9 mouse cellular contexts compared by ENCODE assay signal in the genomic region with DNA sequence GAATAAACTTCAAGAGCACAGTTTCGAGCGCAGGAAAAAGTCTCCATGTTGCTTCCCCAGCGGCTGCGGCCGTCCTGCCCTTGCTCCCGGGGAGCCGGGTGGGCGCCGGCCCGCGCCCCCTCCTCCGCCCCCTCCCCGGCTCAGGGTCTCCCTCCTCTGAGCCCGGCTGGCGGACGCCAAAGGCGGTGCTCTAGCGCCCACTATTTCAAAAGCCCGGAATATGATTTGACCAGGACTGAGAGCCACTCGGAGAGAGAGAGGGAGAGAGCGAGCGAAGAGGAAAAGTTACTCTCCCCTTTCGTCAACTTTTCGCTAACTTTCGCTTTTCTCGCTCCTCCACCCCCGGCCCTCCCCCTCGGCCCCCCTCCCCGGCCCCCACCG. TPM values are rescaled to one million over a fixed set of nuclear protein-coding genes. Genes with fewer than 3 reads are reported as not detected.
DNase-seq lines count a peak whose midpoint lies in the region; ATAC-seq and TF ChIP-seq lines count a peak whose summit lies in the region.
"Had no signal": no experiment of that assay in that cellular context is flagged by ENCODE, and none has a peak within 500 bp of the region (broad histone marks: within the 10 kb centered on the region; RNA-seq: fewer than 3 reads in every experiment).

No protein-coding gene starts in this region.

- ATAC-seq in limb, embryonic 14.5 days (ENCODE audit: low FRiP score, low read depth) = peak; percentile 73
- ATAC-seq in midbrain, embryonic 16.5 days = peak; percentile 62; the same call in 1 of the 2 replicates

- peak overlapping the region; percentile 86 for H3K27ac ChIP-seq in layer of hippocampus, adult 2 months
- peak overlapping the region; percentile 96 for H3K27ac ChIP-seq in embryonic facial prominence, embryonic 10.5 days (replicated peaks)
- peak overlapping the region; percentile 97 for H3K27ac ChIP-seq in limb, embryonic 14.5 days (replicated peaks; ENCODE audit: low read depth, low read length)
- H3K27ac ChIP-seq in midbrain, embryonic 16.5 days (ENCODE audit: low read length) = peak overlapping the region; percentile 76
- H3K27ac ChIP-seq: macrophage had no signal

- peaks cover 2% of the 10 kb centered on the region; the same call in 1 of the 2 replicates for H3K36me3 ChIP-seq in embryonic facial prominence, embryonic 10.5 days (replicated peaks)
- 0 out of 2 replicates have a peak, but pooled peaks cover 3% of the 10 kb centered on the region for H3K36me3 ChIP-seq in limb, embryonic 14.5 days (ENCODE audit: control insufficient read depth, insufficient read depth, low read length)
- no peaks in the 10 kb centered on the region for H3K36me3 ChIP-seq in midbrain, embryonic 16.5 days (ENCODE audit: control insufficient read depth, insufficient read depth, low read length)

- H3K27me3 ChIP-seq in embryonic facial prominence, embryonic 10.5 days (replicated peaks; ENCODE audit: low read depth, poor library complexity, severe bottlenecking) = peaks cover 95% of the 10 kb centered on the region
- H3K27me3 ChIP-seq in limb, embryonic 14.5 days (ENCODE audit: control insufficient read depth, insufficient read depth, low read length) = peaks cover 12% of the 10 kb centered on the region; the same call in 1 of the 2 replicates
- H3K27me3 ChIP-seq in midbrain, embryonic 16.5 days (ENCODE audit: control insufficient read depth, insufficient read depth, low read depth, low read length) = peaks cover 73% of the 10 kb centered on the region

- TF ChIP-seq CTCF in layer of hippocampus, adult 2 months (conservative IDR thresholded peaks at IDR 0.05) = peak; percentile 52

- peak overlapping the region; percentile 89 for H3K9ac ChIP-seq in limb, embryonic 14.5 days (ENCODE audit: low read depth, low read length, severe bottlenecking)
- peak overlapping the region; percentile 62 for H3K9ac ChIP-seq in midbrain, embryonic 16.5 days (ENCODE audit: low read depth, low read length)

- peaks cover 97% of the 10 kb centered on the region for H3K4me1 ChIP-seq in embryonic facial prominence, embryonic 10.5 days
- H3K4me1 ChIP-seq in limb, embryonic 14.5 days (ENCODE audit: control insufficient read depth, insufficient read depth, low read length) = peaks cover 30% of the 10 kb centered on the region
- peaks cover 25% of the 10 kb centered on the region for H3K4me1 ChIP-seq in midbrain, embryonic 16.5 days (ENCODE audit: control insufficient read depth, insufficient read depth, low read length)

- peak overlapping the region; percentile 89 for H3K4me2 ChIP-seq in limb, embryonic 14.5 days (replicated peaks; ENCODE audit: low read depth, low read length, severe bottlenecking)
- peak overlapping the region; percentile 62 for H3K4me2 ChIP-seq in midbrain, embryonic 16.5 days (ENCODE audit: low read length)

- TF ChIP-seq POLR2A in limb, embryonic 14.5 days (IDR thresholded peaks at IDR 0.05; ENCODE audit: borderline replicate concordance, extremely low read depth, insufficient read depth, insufficient read length) = no peak

- under 1% methylated on average over 29 of the region's 30 CpGs for WGBS in embryonic facial prominence, embryonic 10.5 days
- WGBS in limb, embryonic 14.5 days = 2% methylated on average over 12 of the region's 30 CpGs
- WGBS in midbrain, embryonic 16.5 days = under 1% methylated on average over 26 of the region's 30 CpGs

- no peak for DNase-seq in layer of hippocampus, adult 2 months (ENCODE audit: low spot score in 2 of 2)
- DNase-seq in layer of hippocampus, adult 11-12 months (ENCODE audit: low spot score) = no peak
- DNase-seq in embryonic facial prominence, embryonic 10.5 days (ENCODE audit: low spot score) = peak; percentile 87
- peak; percentile 50 to 63 for DNase-seq in heart, postnatal 36 days
- DNase-seq in limb, embryonic 14.5 days (ENCODE audit: low spot score) = peak; percentile 77
- DNase-seq in cerebellum, postnatal 36 days = no peak
- DNase-seq in MN1 (ENCODE audit: low spot score) = no peak

- intact Hi-C loops in heart, postnatal 36 days (cut with DNase I) = loop anchor here (2.0 to 5.0 kb wide), 2 partner anchors 94 to 307 kb away; no protein-coding TSS in a partner anchor

- peak overlapping the region; percentile 54 for H3K4me3 ChIP-seq in layer of hippocampus, adult 2 months
- H3K4me3 ChIP-seq in embryonic facial prominence, embryonic 10.5 days = peak overlapping the region; percentile 90
- peak overlapping the region; percentile 77 for H3K4me3 ChIP-seq in limb, embryonic 14.5 days (replicated peaks; ENCODE audit: low read length)
- H3K4me3 ChIP-seq in midbrain, embryonic 16.5 days (ENCODE audit: low read depth, low read length) = peak overlapping the region; percentile 41

- H3K9me3 ChIP-seq in embryonic facial prominence, embryonic 10.5 days = no peaks in the 10 kb centered on the region
- no peaks in the 10 kb centered on the region for H3K9me3 ChIP-seq in limb, embryonic 14.5 days (ENCODE audit: control insufficient read depth, low read length)
- no peaks in the 10 kb centered on the region for H3K9me3 ChIP-seq in midbrain, embryonic 16.5 days (replicated peaks; ENCODE audit: control insufficient read depth, low read length, poor library complexity, severe bottlenecking)

RNA-seq across cellular contexts. Expression of gene Prdm16, which starts 0.6 kb away (rescaled TPM):
- total RNA-seq in layer of hippocampus, adult 2 months (2021) = 10 to 100 TPM; 10.8 to 11.5 TPM
- 33.9 and 44.5 TPM in 2 replicates for polyA plus RNA-seq in embryonic facial prominence, embryonic 10.5 days (2016; fragmentation: Nextera tagmentation; extraction: Ambion mirVana)
- total RNA-seq in heart, postnatal 36 days (2021) = 10 to 100 TPM; 11.7 to 13.8 TPM
- 11.7 and 15.3 TPM in 2 replicates for polyA plus RNA-seq in limb, embryonic 14.5 days (2012; rRNA removed)
- polyA plus RNA-seq in limb, embryonic 14.5 days (2014; fragmentation: Nextera tagmentation; extraction: Ambion mirVana) = 25.6 and 40.0 TPM in 2 replicates
- 11.8 and 13.1 TPM in 2 replicates for polyA plus RNA-seq in midbrain, embryonic 16.5 days (2015; fragmentation: Nextera tagmentation; extraction: Ambion mirVana)

RNA-seq across cellular contexts. Expression of gene Actrt2, which starts 31.6 kb away (rescaled TPM):
- total RNA-seq in layer of hippocampus, adult 2 months (2021) = not detected
- not detected in 2 replicates for polyA plus RNA-seq in embryonic facial prominence, embryonic 10.5 days (2016; fragmentation: Nextera tagmentation; extraction: Ambion mirVana)
- not detected for total RNA-seq in heart, postnatal 36 days (2021)
- polyA plus RNA-seq in limb, embryonic 14.5 days (2012; rRNA removed) = not detected in 2 replicates
- not detected in 2 replicates for polyA plus RNA-seq in limb, embryonic 14.5 days (2014; fragmentation: Nextera tagmentation; extraction: Ambion mirVana)
- polyA plus RNA-seq in midbrain, embryonic 16.5 days (2015; fragmentation: Nextera tagmentation; extraction: Ambion mirVana) = not detected in 2 replicates
- polyA plus RNA-seq: macrophage had no signal

Comparison
In these comparisons a context has a peak if more than half of its experiments do, and no peak if none do; other contexts are left out.
1. DNase-seq: peak in embryonic facial prominence, embryonic 10.5 days (single experiment), heart, postnatal 36 days (2 of 2) and limb, embryonic 14.5 days (single experiment); none in layer of hippocampus, adult 2 months (0 of 2), layer of hippocampus, adult 11-12 months (single experiment), cerebellum, postnatal 36 days (0 of 2) and MN1 (single experiment).
2. Peak in every context shown above with its lines, with median percentiles within 50 percentile points of each other: H3K27ac ChIP-seq and H3K4me3 ChIP-seq.